Mouse (Mus musculus) cortical plate, adult 2 months (tissue): ENCODE measurements at regions not wholly inside any gene's neighbourhood (a gene's known extent, or its start where the extent isn't known, plus 50 kb on each side); places are given as distances from the start of the nearest gene placed in this dataset.

Experiments used
- H3K27ac ChIP-seq: fragments of 200-500 bp; 2 replicates; pipeline ENCODE4 v1.5.1; 2012; ENCODE audit warnings: low read length, control low read depth, inconsistent platforms; ENCODE audit not compliant: insufficient read depth
- H3K4me1 ChIP-seq: fragments of 200-500 bp; 2 replicates; pipeline ENCODE4 v1.6.1; 2011; ENCODE audit warnings: low read length; ENCODE audit not compliant: control insufficient read depth, insufficient read depth
- H3K4me3 ChIP-seq: fragments of 200-500 bp; 2 replicates; pipeline ENCODE4 v1.5.1; 2011; ENCODE audit warnings: mild to moderate bottlenecking, low read length, control low read depth; ENCODE audit not compliant: insufficient read depth
- CTCF ChIP-seq: fragments of 200-500 bp; IDR thresholded peaks from 2 replicates; pipeline ENCODE4 v1.5.1; 2011; ENCODE audit warnings: mild to moderate bottlenecking, control low read depth, low read length; ENCODE audit not compliant: insufficient read depth; ENCODE audit errors: extremely low read depth
- POLR2A ChIP-seq: fragments of 200-500 bp; IDR thresholded peaks from 2 replicates; pipeline ENCODE4 v1.6.1; 2011; ENCODE audit warnings: mild to moderate bottlenecking, low read length, control low read depth; ENCODE audit not compliant: insufficient read depth; ENCODE audit errors: extremely low read depth

DNA sequence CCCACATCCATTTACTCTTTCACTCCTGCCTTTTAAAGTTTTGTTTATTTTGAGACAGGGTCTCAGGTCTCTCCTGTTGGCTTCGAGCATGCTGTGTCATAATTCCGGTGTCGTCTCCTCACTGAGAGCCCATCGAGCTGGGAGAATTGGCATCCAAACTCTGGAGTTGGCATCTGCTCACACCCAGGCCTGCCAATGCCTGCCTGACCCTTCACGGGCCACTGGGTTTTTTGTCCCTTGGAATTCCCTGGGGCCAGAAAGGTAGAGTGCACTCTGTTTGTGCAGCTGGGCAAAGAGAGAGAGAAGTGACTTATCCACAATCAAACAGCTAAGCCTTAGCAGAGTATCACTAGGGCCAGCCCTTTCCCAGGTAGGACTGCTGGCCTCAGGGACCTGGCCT, 83.6 kb upstream of the Nectin1 start:
- Histone ChIP-seq H3K27ac (no peak overlapping the region), H3K4me3 (no peak overlapping the region), H3K4me1 (no peaks in the 10 kb centered on the region)
- no peak for TF ChIP-seq CTCF
- TF ChIP-seq POLR2A = no peak

GRCm38 (mm10) chr9:43660896-43661563, 82.8 kb upstream of the Nectin1 start:
- Histone ChIP-seq H3K4me3 (no peak overlapping the region), H3K4me1 (no peaks in the 10 kb centered on the region), H3K27ac (no peak overlapping the region)
- no peak for TF ChIP-seq POLR2A
- no peak for TF ChIP-seq CTCF

DNA sequence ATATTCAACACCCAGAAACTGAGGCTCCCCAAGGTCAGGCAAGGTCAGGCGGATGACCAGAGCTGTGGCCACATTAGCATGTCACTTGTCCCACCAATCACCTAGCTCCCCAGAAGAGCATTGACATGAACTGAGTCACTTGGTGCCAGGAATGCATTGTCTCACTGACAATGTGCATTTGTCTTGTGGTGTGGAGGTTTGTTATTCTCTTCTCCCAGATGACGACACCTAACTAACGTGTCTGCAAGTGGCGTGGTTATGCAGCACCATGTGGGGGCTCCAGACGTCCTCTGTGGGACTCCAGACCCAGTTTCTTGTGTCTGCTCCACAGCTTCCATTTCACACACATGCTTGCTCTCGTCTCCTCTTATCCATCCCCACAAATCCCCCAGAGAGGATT, 82.1 kb upstream of the Nectin1 start:
- TF ChIP-seq POLR2A = no peak
- no peak for TF ChIP-seq CTCF
- 0 out of 2 replicates have a peak overlapping the region, but pooled peaks have one; percentile 10 for H3K27ac ChIP-seq
- no peaks in the 10 kb centered on the region for H3K4me1 ChIP-seq
- no peak overlapping the region for H3K4me3 ChIP-seq

DNA sequence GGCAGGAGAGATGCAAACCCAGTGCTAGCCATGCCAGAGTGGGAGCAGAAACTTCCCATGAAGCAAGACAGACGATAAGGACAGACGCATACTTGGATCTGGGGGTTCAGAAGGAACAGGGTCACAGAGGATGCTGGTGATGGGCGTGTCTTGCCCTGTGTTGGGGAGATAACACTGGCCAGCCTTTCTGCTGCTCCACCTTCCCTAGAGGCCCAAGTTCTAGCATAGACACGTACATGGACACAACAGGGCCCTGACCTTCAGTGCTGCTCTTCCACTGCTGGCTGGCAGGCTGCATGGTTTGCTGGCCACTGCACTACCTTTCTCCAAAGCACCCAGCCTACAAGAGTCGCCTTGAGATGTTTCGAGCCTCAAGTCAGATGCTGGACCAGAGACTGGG, 76.4 kb upstream of the Nectin1 start:
- Histone ChIP-seq H3K27ac (no peak overlapping the region), H3K4me3 (no peak overlapping the region)
- TF ChIP-seq CTCF (no peak), POLR2A (no peak)

DNA sequence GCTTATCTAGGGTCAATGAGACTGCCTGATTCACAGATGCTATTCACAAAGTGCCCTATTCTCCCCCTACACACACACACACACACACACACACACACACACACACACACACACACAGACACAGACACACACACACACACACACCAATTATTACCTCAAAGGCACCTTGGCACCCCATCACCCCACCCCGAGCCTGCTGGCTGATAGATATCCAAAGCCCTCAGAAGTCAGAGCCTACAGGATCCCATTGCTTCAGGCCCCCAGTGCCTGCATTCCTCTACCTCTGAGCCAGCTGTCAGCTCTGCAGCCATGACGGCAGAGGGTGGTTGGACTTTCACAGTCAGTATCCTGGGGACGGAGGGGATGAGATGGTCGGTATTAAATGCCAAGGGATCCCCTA, 75.8 kb upstream of the Nectin1 start:
- H3K4me1 ChIP-seq = no peaks in the 10 kb centered on the region
- H3K27ac ChIP-seq = no peak overlapping the region
- H3K4me3 ChIP-seq = no peak overlapping the region
- TF ChIP-seq POLR2A (no peak), CTCF (no peak)

More for the DNA sequence above, 76.4 kb upstream of the Nectin1 start:
- no peaks in the 10 kb centered on the region for H3K4me1 ChIP-seq

DNA sequence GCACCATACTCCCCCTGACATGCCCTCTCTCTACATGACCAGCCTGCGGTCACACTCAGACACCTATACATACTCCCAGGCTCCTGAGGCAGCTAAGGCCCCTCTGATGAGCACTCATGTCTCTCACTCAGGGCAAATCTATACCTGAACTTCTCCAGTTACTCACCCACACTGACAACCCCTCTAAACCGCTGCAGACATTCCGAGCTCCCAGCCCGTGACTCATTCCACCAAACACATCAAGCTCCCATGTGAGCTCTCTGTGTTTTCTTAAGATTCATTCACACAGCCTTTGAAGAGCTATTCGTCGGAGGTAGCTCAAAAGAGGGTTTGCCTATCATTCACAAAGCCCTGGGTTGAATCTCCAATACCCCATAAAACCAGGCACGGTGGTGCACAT, 75.1 kb upstream of the Nectin1 start:
- Histone ChIP-seq H3K27ac (no peak overlapping the region), H3K4me1 (no peaks in the 10 kb centered on the region), H3K4me3 (no peak overlapping the region)
- TF ChIP-seq CTCF (no peak), POLR2A (no peak)

- Histone ChIP-seq H3K4me1 (no peaks in the 10 kb centered on the region), H3K4me3 (no peak overlapping the region), H3K27ac (no peak overlapping the region)
- TF ChIP-seq CTCF (no peak), POLR2A (no peak)
Observed at GRCm38 (mm10) chr9:43670563-43670962, 73.2 kb upstream of the Nectin1 start.

DNA sequence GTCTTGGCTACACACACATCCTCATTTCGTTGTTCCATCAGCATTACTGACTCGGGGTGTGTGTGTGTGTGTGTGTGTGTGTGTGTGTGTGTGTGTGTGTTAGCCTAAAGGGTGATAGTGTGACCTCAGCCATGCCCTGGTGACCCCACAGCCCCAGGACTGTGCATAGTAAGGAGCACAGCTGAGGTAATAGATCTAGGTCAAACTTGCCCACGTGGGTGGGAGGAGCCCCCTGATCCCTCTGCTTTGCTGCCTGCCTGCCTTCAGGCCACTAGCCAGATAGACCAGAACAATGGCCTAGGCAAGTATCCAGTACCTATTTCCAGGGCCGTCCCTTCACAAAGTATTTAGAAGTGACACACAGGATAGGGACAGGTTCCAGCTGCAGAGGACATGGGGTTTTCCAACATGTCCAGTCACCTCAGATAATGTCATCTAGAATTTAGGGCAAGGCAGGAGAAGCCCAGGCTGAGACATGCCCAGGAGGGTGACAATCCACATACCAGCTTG, 70.6 kb upstream of the Nectin1 start:
- Histone ChIP-seq H3K4me1 (no peaks in the 10 kb centered on the region), H3K27ac (no peak overlapping the region), H3K4me3 (no peak overlapping the region)
- no peak for TF ChIP-seq CTCF
- TF ChIP-seq POLR2A = no peak

GRCm38 (mm10) chr9:43674321-43674720, 69.5 kb upstream of the Nectin1 start:
- Histone ChIP-seq H3K4me1 (no peaks in the 10 kb centered on the region), H3K27ac (no peak overlapping the region), H3K4me3 (no peak overlapping the region)
- TF ChIP-seq POLR2A (no peak), CTCF (no peak)

DNA sequence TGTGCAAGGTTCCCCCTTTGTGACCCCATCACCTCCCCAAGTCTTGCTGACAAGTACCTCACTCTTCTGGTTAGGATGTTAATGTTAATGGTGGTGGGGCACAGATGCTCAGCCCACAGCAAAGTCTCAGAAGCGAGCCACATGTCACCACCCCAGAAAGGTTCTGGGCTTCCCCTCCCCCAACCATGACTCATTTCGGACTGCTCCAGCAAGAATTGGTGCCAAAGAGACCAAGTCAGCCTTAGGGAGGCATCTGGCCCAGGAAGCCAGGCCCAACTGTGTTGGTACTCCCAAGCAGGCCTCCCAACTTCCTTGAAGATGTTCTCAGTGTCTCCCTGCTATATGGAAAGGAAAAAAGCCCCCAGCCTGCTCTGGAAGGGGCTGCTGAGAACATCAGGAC, 67.8 kb upstream of the Nectin1 start:
- H3K27ac ChIP-seq = no peak overlapping the region
- TF ChIP-seq CTCF (no peak), POLR2A (no peak)
- peaks cover 2% of the 10 kb centered on the region; the same call in 1 of the 2 replicates for H3K4me1 ChIP-seq
- H3K4me3 ChIP-seq = no peak overlapping the region
